Mouse (Mus musculus): ENCODE results near the gene Zbtb40. TPM values are rescaled to one million over a fixed set of nuclear protein-coding genes. Genes with fewer than 3 reads are reported as not detected.

Gene Zbtb40
- total and polyA plus RNA-seq, 3 experiments = 2.7 to 7.1 (median 6.7) TPM

GRCm38 (mm10) chr4:137046110-137046509 is 2.5 kb downstream of the Zbtb40 start:
- no peak overlapping the region for H3K4me2 ChIP-seq (ENCODE audit: insufficient read depth, low read depth, poor library complexity, severe bottlenecking)
- no peak for DNase-seq (ENCODE audit: extremely low read depth)
- peaks cover 0 to 4% of the 10 kb centered on the region in 2 experiments for H3K36me3 ChIP-seq (replicated peaks in 1 of 2; ENCODE audit: control insufficient read depth in 1 of 2, insufficient read depth in 1 of 2, low read length in 1 of 2)
- peaks cover 8% of the 10 kb centered on the region for H3K27me3 ChIP-seq (replicated peaks)
- H3K9me3 ChIP-seq (replicated peaks; ENCODE audit: low read length) = peaks cover 10% of the 10 kb centered on the region
- dilution Hi-C loops (cut with MboI; ENCODE audit: extremely low pct_ligation_motif_present, extremely low pct_unique_long_range_greater_than_20kb, low sequenced_read_pairs) (no loop called here), in situ Hi-C loops (cut with MboI; ENCODE audit: low pct_ligation_motif_present, low pct_unique_long_range_greater_than_20kb, low sequenced_read_pairs) (no loop called here)
- H3K4me3 ChIP-seq (replicated peaks in 1 of 3; ENCODE audit: low read depth in 2 of 3, low read length in 2 of 3, poor library complexity in 1 of 3) = no peak overlapping the region
- H3K79me2 ChIP-seq (replicated peaks; ENCODE audit: control insufficient read depth, extremely low read depth, insufficient read depth, poor library complexity, severe bottlenecking) = peaks cover 3% of the 10 kb centered on the region; the same call in 1 of the 2 replicates
- H3K4me1 ChIP-seq (ENCODE audit: control insufficient read depth in 1 of 2, insufficient read depth in 2 of 2) = peaks cover 0 to 15% of the 10 kb centered on the region in 2 experiments; a peak in 3 of 4 replicates
- no peak overlapping the region for H3K27ac ChIP-seq (ENCODE audit: insufficient read depth, low read depth)
- TF ChIP-seq TBP (conservative IDR thresholded peaks at IDR 0.05; ENCODE audit: low read depth, low read length) (no peak), USF2 (conservative IDR thresholded peaks at IDR 0.05; ENCODE audit: low read depth, low read length) (no peak), POLR2A (IDR thresholded peaks at IDR 0.05; ENCODE audit: low read depth, low read length) (no peak), RCOR1 (conservative IDR thresholded peaks at IDR 0.05; ENCODE audit: low read depth, low read length) (no peak), IRF4 (IDR thresholded peaks at IDR 0.05; ENCODE audit: low read depth, low read length) (no peak), ZKSCAN1 (IDR thresholded peaks at IDR 0.05; ENCODE audit: borderline replicate concordance, low read depth, low read length) (no peak), CTCF (conservative IDR thresholded peaks at IDR 0.05 in 1 of 2, IDR thresholded peaks at IDR 0.05 in 1 of 2; ENCODE audit: low read depth in 2 of 2, low read length in 2 of 2) (no peak), HCFC1 (IDR thresholded peaks at IDR 0.05; ENCODE audit: low read depth, low read length) (no peak), NRF1 (IDR thresholded peaks at IDR 0.05; ENCODE audit: low read depth, low read length) (no peak), JUN (IDR thresholded peaks at IDR 0.05; ENCODE audit: insufficient read depth, low read depth, low read length) (no peak), NELFE (IDR thresholded peaks at IDR 0.05; ENCODE audit: low read depth, low read length) (no peak), POLR2AphosphoS2 (IDR thresholded peaks at IDR 0.05; ENCODE audit: low read depth, low read length) (no peak), PAX5 (IDR thresholded peaks at IDR 0.05; ENCODE audit: low read length) (no peak), MAFK (IDR thresholded peaks at IDR 0.05; ENCODE audit: insufficient replicate concordance, low read length) (no peak), ZNF384 (IDR thresholded peaks at IDR 0.05; ENCODE audit: low read depth, low read length) (no peak), ELF1 (IDR thresholded peaks at IDR 0.05; ENCODE audit: low read depth, low read length) (no peak), MYC (IDR thresholded peaks at IDR 0.05; ENCODE audit: low read depth, low read length) (no peak), ZMIZ1 (IDR thresholded peaks at IDR 0.05; ENCODE audit: low read depth, low read length) (no peak), MAX (IDR thresholded peaks at IDR 0.05; ENCODE audit: low read length) (no peak)
- H3K9ac ChIP-seq (ENCODE audit: insufficient read depth, low read depth) = no peak overlapping the region

GRCm38 (mm10) chr4:137044516-137044915 is 4.1 kb downstream of the Zbtb40 start:
- no peak overlapping the region for H3K4me2 ChIP-seq (ENCODE audit: insufficient read depth, low read depth, poor library complexity, severe bottlenecking)
- H3K4me3 ChIP-seq (replicated peaks in 1 of 3; ENCODE audit: low read depth in 2 of 3, low read length in 2 of 3, poor library complexity in 1 of 3) = no peak overlapping the region
- TF ChIP-seq KAT2A (IDR thresholded peaks at IDR 0.05; ENCODE audit: insufficient replicate concordance, low read length) = no peak
- TF ChIP-seq JUND (conservative IDR thresholded peaks at IDR 0.05; ENCODE audit: low read depth, low read length) = no peak
- TF ChIP-seq BHLHE40 (IDR thresholded peaks at IDR 0.05; ENCODE audit: low read depth, low read length) = no peak
- TF ChIP-seq POLR2A (IDR thresholded peaks at IDR 0.05; ENCODE audit: low read depth, low read length) = no peak
- TF ChIP-seq ETS1 (conservative IDR thresholded peaks at IDR 0.05; ENCODE audit: low read depth, low read length) = no peak
- TF ChIP-seq TBP (conservative IDR thresholded peaks at IDR 0.05; ENCODE audit: low read depth, low read length) = no peak
- no peak for TF ChIP-seq USF2 (conservative IDR thresholded peaks at IDR 0.05; ENCODE audit: low read depth, low read length)
- no peak for TF ChIP-seq ZNF384 (IDR thresholded peaks at IDR 0.05; ENCODE audit: low read depth, low read length)
- no peak for TF ChIP-seq ZC3H11A (IDR thresholded peaks at IDR 0.05; ENCODE audit: low read depth, low read length)
- no peak for TF ChIP-seq POLR2AphosphoS2 (IDR thresholded peaks at IDR 0.05; ENCODE audit: low read depth, low read length)
- no peak for TF ChIP-seq SIN3A (IDR thresholded peaks at IDR 0.05; ENCODE audit: low read length)
- TF ChIP-seq ZKSCAN1 (IDR thresholded peaks at IDR 0.05; ENCODE audit: borderline replicate concordance, low read depth, low read length) = no peak
- no peak overlapping the region for H3K27ac ChIP-seq (ENCODE audit: insufficient read depth, low read depth)
- peaks cover 0 to 13% of the 10 kb centered on the region in 2 experiments for H3K36me3 ChIP-seq (replicated peaks in 1 of 2; ENCODE audit: control insufficient read depth in 1 of 2, insufficient read depth in 1 of 2, low read length in 1 of 2)
- H3K79me2 ChIP-seq (replicated peaks; ENCODE audit: control insufficient read depth, extremely low read depth, insufficient read depth, poor library complexity, severe bottlenecking) = peaks cover 3% of the 10 kb centered on the region; the same call in 1 of the 2 replicates
- in situ Hi-C loops (cut with MboI; ENCODE audit: low pct_ligation_motif_present, low pct_unique_long_range_greater_than_20kb, low sequenced_read_pairs) (no loop called here), dilution Hi-C loops (cut with MboI; ENCODE audit: extremely low pct_ligation_motif_present, extremely low pct_unique_long_range_greater_than_20kb, low sequenced_read_pairs) (no loop called here)
- no peaks in the 10 kb centered on the region for H3K27me3 ChIP-seq (replicated peaks)
- DNase-seq (ENCODE audit: extremely low read depth) = no peak
- peaks cover 0 to 15% of the 10 kb centered on the region in 2 experiments; a peak in 3 of 4 replicates for H3K4me1 ChIP-seq (ENCODE audit: control insufficient read depth in 1 of 2, insufficient read depth in 2 of 2)
- H3K9ac ChIP-seq (ENCODE audit: insufficient read depth, low read depth) = no peak overlapping the region
- peaks cover 4% of the 10 kb centered on the region for H3K9me3 ChIP-seq (replicated peaks; ENCODE audit: low read length)

All from CH12.LX (cell line).